Mouse (Mus musculus) heart, adult 2 months (tissue): Measurements from ENCODE around the gene Chit1. TPM values are rescaled to one million over a fixed set of nuclear protein-coding genes. Genes with fewer than 3 reads are reported as not detected.

Experiments used
- DNase-seq, 2 experiments: peaks; one replicate each; pipeline ENCODE4 v3.0.0; 2021
- H3K27ac ChIP-seq: fragments of 200-600 bp; 2 replicates; pipeline ENCODE4 v1.8.1; 2022
- H3K27me3 ChIP-seq: fragments of 200-500 bp; 2 replicates; pipeline ENCODE4 v1.6.1; 2012; ENCODE audit warnings: mild to moderate bottlenecking, low read length, inconsistent platforms, mixed read lengths; ENCODE audit not compliant: control insufficient read depth, insufficient read depth
- H3K36me3 ChIP-seq: fragments of 200-500 bp; 2 replicates; pipeline ENCODE4 v1.6.1; 2012; ENCODE audit warnings: low read length, inconsistent platforms; ENCODE audit not compliant: control insufficient read depth, insufficient read depth
- H3K4me1 ChIP-seq: fragments of 200-500 bp; 2 replicates; pipeline ENCODE4 v1.6.1; 2011; ENCODE audit warnings: low read length; ENCODE audit not compliant: control insufficient read depth, insufficient read depth
- H3K4me3 ChIP-seq: fragments of 200-600 bp; 2 replicates; pipeline ENCODE4 v1.8.1; 2022
- H3K79me2 ChIP-seq: fragments of 200-500 bp; replicated peaks from 2 replicates; pipeline ENCODE4 v1.6.1; 2012; ENCODE audit warnings: mild to moderate bottlenecking, inconsistent platforms, low read length, moderate library complexity, mixed read lengths; ENCODE audit not compliant: control insufficient read depth, insufficient read depth
- H3K9ac ChIP-seq: fragments of 200-500 bp; 2 replicates; pipeline ENCODE4 v1.6.1; 2012; ENCODE audit warnings: low read depth, mild to moderate bottlenecking, control low read depth, inconsistent platforms, low read length, mixed read lengths
- CTCF ChIP-seq: fragments of 200-600 bp; IDR thresholded peaks from 2 replicates; pipeline ENCODE4 v1.8.1; 2022; ENCODE audit warnings: antibody characterized with exemption, mild to moderate bottlenecking, moderate library complexity
- EP300 ChIP-seq: fragments of 200-500 bp; IDR thresholded peaks from 2 replicates; pipeline ENCODE4 v1.6.1; 2011; ENCODE audit warnings: low read depth, low read length, control low read depth; ENCODE audit not compliant: insufficient read depth
- POLR2A ChIP-seq: fragments of 200-500 bp; IDR thresholded peaks from 2 replicates; pipeline ENCODE4 v1.6.1; 2011; ENCODE audit warnings: mild to moderate bottlenecking, low read depth, low read length, control low read depth; ENCODE audit not compliant: insufficient read depth
- WGBS: fragments of 180-500 bp; shearing (Covaris S2); methylation state at CpG from one replicate; pipeline ENCODE4 v1.1.7; 2018; 5-methylcytosine and 5-hydroxymethylcytosine counted together
- intact Hi-C: fragments of 180-260 bp; cut with DNase I; formaldehyde crosslinking; loops from one replicate; pipeline ENCODE4 v1.15.1; 2025
- polyA plus RNA-seq: library from polyadenylated mRNA; depleted of rRNA; stranded (reverse); fragments of >200 nt; gene quantifications from 2 replicates; pipeline ENCODE4 v1.2.3, GENCODE M21; 2012
- total RNA-seq, 2 experiments: library from RNA; stranded (reverse); gene quantifications; 2 replicates each; pipeline ENCODE4 v1.2.3; 2021

Gene Chit1
- total and polyA plus RNA-seq, 3 experiments, result 0.16 TPM; not detected in 2

GRCm38 (mm10) chr1:134064296-134064831 is 46.7 kb upstream of the Chit1 start:
- DNase-seq, result no peak
- H3K9ac ChIP-seq, result no peak overlapping the region
- no peaks in the 10 kb centered on the region for H3K79me2 ChIP-seq
- intact Hi-C loops, result no loop called here
- peaks cover 36% of the 10 kb centered on the region for H3K4me1 ChIP-seq
- WGBS, result 92% methylated on average over 2 of the region's 2 CpGs
- no peaks in the 10 kb centered on the region for H3K36me3 ChIP-seq
- peak overlapping the region; percentile 98 for H3K27ac ChIP-seq
- TF ChIP-seq CTCF (no peak), POLR2A (no peak), EP300 (no peak)
- no peaks in the 10 kb centered on the region for H3K27me3 ChIP-seq
- no peak overlapping the region for H3K4me3 ChIP-seq

- no peaks in the 10 kb centered on the region for H3K27me3 ChIP-seq
- TF ChIP-seq CTCF, result no peak
- TF ChIP-seq EP300, result peak; percentile 73; the same call in 1 of the 2 replicates
- peak; percentile 46; the same call in 1 of the 2 replicates for TF ChIP-seq POLR2A
- no peaks in the 10 kb centered on the region for H3K36me3 ChIP-seq
- H3K9ac ChIP-seq, result no peak overlapping the region
- no peak overlapping the region for H3K4me3 ChIP-seq
- WGBS, result 39% methylated on average over 4 of the region's 4 CpGs
- H3K27ac ChIP-seq, result peak overlapping the region; percentile 98
- intact Hi-C loops, result no loop called here
- H3K4me1 ChIP-seq, result peaks cover 32% of the 10 kb centered on the region
- peak; percentile 65 to 80 for DNase-seq
- no peaks in the 10 kb centered on the region for H3K79me2 ChIP-seq
Measured at GRCm38 (mm10) chr1:134065241-134065809, 45.7 kb upstream of the Chit1 start.

GRCm38 (mm10) chr1:134066554-134066953 is 44.5 kb upstream of the Chit1 start:
- peak overlapping the region; percentile 33 for H3K27ac ChIP-seq
- DNase-seq, result no peak
- TF ChIP-seq EP300 (no peak), CTCF (no peak), POLR2A (no peak)
- H3K36me3 ChIP-seq, result no peaks in the 10 kb centered on the region
- no peak overlapping the region for H3K9ac ChIP-seq
- no peaks in the 10 kb centered on the region for H3K79me2 ChIP-seq
- H3K4me1 ChIP-seq, result peaks cover 25% of the 10 kb centered on the region
- intact Hi-C loops, result no loop called here
- no peak overlapping the region for H3K4me3 ChIP-seq
- H3K27me3 ChIP-seq, result no peaks in the 10 kb centered on the region
- WGBS, result 60% methylated on average over 3 of the region's 3 CpGs

- Histone ChIP-seq H3K27me3 (no peaks in the 10 kb centered on the region), H3K4me1 (peaks cover 24% of the 10 kb centered on the region), H3K36me3 (no peaks in the 10 kb centered on the region), H3K27ac (no peak overlapping the region; the same call in 1 of the 2 replicates), H3K9ac (no peak overlapping the region), H3K4me3 (no peak overlapping the region), H3K79me2 (no peaks in the 10 kb centered on the region)
- peak in 1 of 2 experiments; percentile 73 for DNase-seq
- intact Hi-C loops, result no loop called here
- no peak for TF ChIP-seq CTCF
- TF ChIP-seq EP300, result no peak
- no peak for TF ChIP-seq POLR2A
- 12% methylated on average over 8 of the region's 8 CpGs for WGBS
Measured at GRCm38 (mm10) chr1:134067143-134067619, 43.9 kb upstream of the Chit1 start.

- peaks cover 20% of the 10 kb centered on the region for H3K4me1 ChIP-seq
- TF ChIP-seq POLR2A, result no peak
- no peak for TF ChIP-seq EP300
- no peak for TF ChIP-seq CTCF
Measured at GRCm38 (mm10) chr1:134070099-134070669, 40.9 kb upstream of the Chit1 start.

More at GRCm38 (mm10) chr1:134070099-134070669, 40.9 kb upstream of the Chit1 start:
- WGBS, result 90% methylated on average over 8 of the region's 8 CpGs
- no peaks in the 10 kb centered on the region for H3K79me2 ChIP-seq
- DNase-seq, result no peak
- no peak overlapping the region for H3K27ac ChIP-seq
- intact Hi-C loops, result no loop called here
- H3K4me3 ChIP-seq, result no peak overlapping the region
- no peaks in the 10 kb centered on the region for H3K27me3 ChIP-seq
- H3K9ac ChIP-seq, result no peak overlapping the region
- peaks cover 16% of the 10 kb centered on the region for H3K36me3 ChIP-seq
